Mouse (Mus musculus) spleen, postnatal 36 days (tissue): ENCODE data around the gene Cbx6.
"Not testable (repeated sequence)": the region's sequence is repeated elsewhere in the genome, so short reads cannot be mapped to it uniquely, and the experiment has no call there.

ENCODE experiments used
- DNase-seq, 2 experiments: peaks; one replicate each; pipeline ENCODE4 v3.0.0; 2022; ENCODE audit warnings: low spot score in 2 of 2, mixed read lengths in 1 of 2

Gene Cbx6

GRCm38 (mm10) chr15:79830388-79830787, 4.1 kb downstream of the Cbx6 start:
- DNase-seq, result peak; percentile 46 to 70

- no peak for DNase-seq
Observed at GRCm38 (mm10) chr15:79829431-79829830, 5.1 kb downstream of the Cbx6 start.

- DNase-seq, result no peak
Observed at GRCm38 (mm10) chr15:79828366-79829035, 6.0 kb downstream of the Cbx6 start.

GRCm38 (mm10) chr15:79827778-79828210, 6.7 kb downstream of the Cbx6 start:
- no peak for DNase-seq

- DNase-seq, result no peak
Observed at GRCm38 (mm10) chr15:79827061-79827777, 7.3 kb downstream of the Cbx6 start.

- DNase-seq, result no peak
Observed at GRCm38 (mm10) chr15:79826221-79826935, 8.1 kb downstream of the Cbx6 start.

- no peak for DNase-seq
Observed at GRCm38 (mm10) chr15:79825146-79825825, 9.2 kb downstream of the Cbx6 start.

- peak in 1 of 2 experiments; percentile 34 for DNase-seq
Observed at GRCm38 (mm10) chr15:79823588-79824280, 10.8 kb downstream of the Cbx6 start.

- peak; percentile 26 to 57 for DNase-seq
Observed at GRCm38 (mm10) chr15:79822265-79823199, 12.0 kb downstream of the Cbx6 start.

- no peak for DNase-seq
Observed at GRCm38 (mm10) chr15:79818325-79818724, 16.2 kb downstream of the Cbx6 start.

GRCm38 (mm10) chr15:79813666-79814258, 20.7 kb downstream of the Cbx6 start:
- no peak for DNase-seq

GRCm38 (mm10) chr15:79812840-79813239, 21.6 kb downstream of the Cbx6 start:
- DNase-seq, result not testable (repeated sequence)

GRCm38 (mm10) chr15:79810997-79811396, 23.5 kb downstream of the Cbx6 start:
- DNase-seq, result no peak

- no peak for DNase-seq
Observed at GRCm38 (mm10) chr15:79810061-79810460, 24.4 kb downstream of the Cbx6 start.

- DNase-seq, result no peak
Observed at GRCm38 (mm10) chr15:79808658-79809057, 25.8 kb downstream of the Cbx6 start.

- DNase-seq, result peak; percentile 12 to 17
Observed at GRCm38 (mm10) chr15:79808114-79808513, 26.4 kb downstream of the Cbx6 start.

GRCm38 (mm10) chr15:79807050-79807449, 27.4 kb downstream of the Cbx6 start:
- DNase-seq, result no peak

- no peak for DNase-seq
Observed at GRCm38 (mm10) chr15:79805246-79805645, 29.2 kb downstream of the Cbx6 start.

- DNase-seq, result no peak
Observed at GRCm38 (mm10) chr15:79804352-79805071, 30.0 kb downstream of the Cbx6 start, which contains the start of gene Nptxr. TSS of gene Nptxr (minus strand) at chr15:79804766.
